Mouse (Mus musculus) embryonic facial prominence, embryonic 14.5 days (tissue): Measurements from ENCODE around the gene Trim14. TPM values are rescaled to one million over a fixed set of nuclear protein-coding genes. Genes with fewer than 3 reads are reported as not detected.

Source experiments
- ATAC-seq: fragments of 200-750 bp; cut with Nextera tagmentation; 2 replicates; pipeline ENCODE4 v1.8.0; 2017; ENCODE audit warnings: low read depth, moderate number of reproducible peaks, moderate TSS enrichment
- DNase-seq: peaks from one replicate; pipeline ENCODE4 v3.0.0-alpha.2; 2015; ENCODE audit warnings: low spot score
- H3K27ac ChIP-seq: fragments of 300-500 bp; sonication (generic); replicated peaks from 2 replicates; pipeline ENCODE4 v1.5.1; 2014; ENCODE audit warnings: low read depth, mild to moderate bottlenecking, low read length, moderate library complexity
- H3K27me3 ChIP-seq: fragments of 300-500 bp; sonication (generic); replicated peaks from 2 replicates; pipeline ENCODE4 v1.6.1; 2014; ENCODE audit warnings: low read length; ENCODE audit not compliant: control insufficient read depth, insufficient read depth
- H3K36me3 ChIP-seq: fragments of 300-500 bp; sonication (generic); 2 replicates; pipeline ENCODE4 v1.6.1; 2014; ENCODE audit warnings: low read length, mixed read lengths; ENCODE audit not compliant: control insufficient read depth, insufficient read depth
- H3K4me1 ChIP-seq: fragments of 300-500 bp; sonication (generic); 2 replicates; pipeline ENCODE4 v1.6.1; 2014; ENCODE audit warnings: antibody characterized with exemption, low read length; ENCODE audit not compliant: control insufficient read depth, insufficient read depth
- H3K4me2 ChIP-seq: fragments of 300-500 bp; sonication (generic); 2 replicates; pipeline ENCODE4 v1.6.1; 2014; ENCODE audit warnings: low read depth, mild to moderate bottlenecking, low read length, moderate library complexity, mixed read lengths
- H3K4me3 ChIP-seq: fragments of 300-500 bp; sonication (generic); 2 replicates; pipeline ENCODE4 v1.5.1; 2014; ENCODE audit warnings: low read depth, mild to moderate bottlenecking, low read length
- H3K9ac ChIP-seq: fragments of 300-500 bp; sonication (generic); 2 replicates; pipeline ENCODE4 v1.6.1; 2014; ENCODE audit warnings: low read depth, mild to moderate bottlenecking, low read length, moderate library complexity, mixed read lengths
- H3K9me3 ChIP-seq: fragments of 300-500 bp; sonication (generic); 2 replicates; pipeline ENCODE4 v1.6.1; 2016; ENCODE audit warnings: low read length; ENCODE audit not compliant: control insufficient read depth
- WGBS: fragments of 180-500 bp; shearing (Covaris S2); extraction: QIAGEN DNeasy Blood & Tissue Kit; methylation state at CpG from one replicate; pipeline ENCODE4 v1.1.7; 2014; 5-methylcytosine and 5-hydroxymethylcytosine counted together
- polyA plus RNA-seq: library from polyadenylated mRNA; unstranded; fragments of >200 nt; fragmentation: Nextera tagmentation; extraction: Ambion mirVana; gene quantifications from 2 replicates; pipeline ENCODE4 v1.2.1, GENCODE M21; 2014

Gene Trim14
- polyA plus RNA-seq, 1 experiment from 2014 or later = 2.9 TPM

GRCm38 (mm10) chr4:46457186-46457585 is 78.8 kb downstream of the Trim14 start:
- Histone ChIP-seq H3K4me3 (no peak overlapping the region), H3K9ac (no peak overlapping the region), H3K9me3 (no peaks in the 10 kb centered on the region), H3K27me3 (no peaks in the 10 kb centered on the region), H3K4me2 (no peak overlapping the region), H3K27ac (no peak overlapping the region), H3K36me3 (peaks cover 30% of the 10 kb centered on the region), H3K4me1 (peaks cover 21% of the 10 kb centered on the region)
- DNase-seq = no peak
- WGBS = 94% methylated on average over 3 of the region's 3 CpGs
- no peak for ATAC-seq

DNA sequence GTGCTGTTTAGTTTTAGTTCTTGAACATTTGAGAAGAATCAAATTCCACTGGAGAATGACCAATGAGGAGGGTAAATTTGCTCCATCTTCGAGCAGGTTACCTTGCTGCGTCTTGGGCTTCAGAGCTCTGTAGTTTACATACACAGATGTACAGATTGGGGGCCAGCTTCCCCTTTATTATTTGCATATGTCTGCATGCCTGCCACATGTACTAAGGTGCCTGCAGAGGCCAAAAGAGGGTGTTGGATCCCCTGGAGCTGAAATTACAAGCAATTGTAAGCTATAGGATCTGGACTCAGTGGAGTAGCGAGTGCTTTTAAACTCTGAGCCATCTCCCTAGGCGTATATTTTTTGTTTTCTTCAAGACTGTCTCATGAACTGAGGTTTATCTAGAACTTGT is 79.2 kb downstream of the Trim14 start:
- no peak overlapping the region for H3K27ac ChIP-seq
- H3K4me3 ChIP-seq = no peak overlapping the region
- H3K27me3 ChIP-seq = no peaks in the 10 kb centered on the region
- DNase-seq = no peak
- 65% methylated on average over 4 of the region's 4 CpGs for whole genome bisulfite sequencing
- H3K4me1 ChIP-seq = peaks cover 21% of the 10 kb centered on the region
- no peak for ATAC-seq
- H3K36me3 ChIP-seq = peaks cover 26% of the 10 kb centered on the region
- H3K9ac ChIP-seq = no peak overlapping the region
- H3K9me3 ChIP-seq = no peaks in the 10 kb centered on the region
- no peak overlapping the region for H3K4me2 ChIP-seq

- Histone ChIP-seq H3K4me2 (peak overlapping the region; percentile 80), H3K4me3 (no peak overlapping the region), H3K27me3 (no peaks in the 10 kb centered on the region), H3K36me3 (peaks cover 8% of the 10 kb centered on the region; the same call in 1 of the 2 replicates), H3K9me3 (no peaks in the 10 kb centered on the region), H3K9ac (no peak overlapping the region), H3K4me1 (peaks cover 21% of the 10 kb centered on the region), H3K27ac (no peak overlapping the region)
- 71% methylated on average over 5 of the region's 5 CpGs for WGBS
- no peak for ATAC-seq
- no peak for DNase-seq
These were observed 81.7 kb downstream of the Trim14 start for GRCm38 (mm10) chr4:46454097-46454864.

GRCm38 (mm10) chr4:46452855-46453719 is 82.9 kb downstream of the Trim14 start:
- ATAC-seq (no peak), DNase-seq (no peak)
- Histone ChIP-seq H3K27me3 (no peaks in the 10 kb centered on the region), H3K9ac (peak overlapping the region; percentile 95), H3K4me3 (peak overlapping the region; percentile 92), H3K36me3 (peaks cover 8% of the 10 kb centered on the region; the same call in 1 of the 2 replicates), H3K4me1 (peaks cover 21% of the 10 kb centered on the region), H3K27ac (peak overlapping the region; percentile 99), H3K4me2 (peak overlapping the region; percentile 80), H3K9me3 (no peaks in the 10 kb centered on the region)
- WGBS = 33% methylated on average over 13 of the region's 13 CpGs

- Histone ChIP-seq H3K4me3 (peak overlapping the region; percentile 92), H3K27ac (peak overlapping the region; percentile 99), H3K9me3 (no peaks in the 10 kb centered on the region), H3K36me3 (peaks cover 4% of the 10 kb centered on the region; the same call in 1 of the 2 replicates), H3K4me1 (peaks cover 21% of the 10 kb centered on the region), H3K27me3 (no peaks in the 10 kb centered on the region), H3K4me2 (peak overlapping the region; percentile 80), H3K9ac (peak overlapping the region; percentile 95)
- peak; percentile 91 for DNase-seq
- WGBS = under 1% methylated on average over 13 of the region's 19 CpGs
- ATAC-seq = no peak
These were observed 83.5 kb downstream of the Trim14 start for GRCm38 (mm10) chr4:46452481-46452850.

- Histone ChIP-seq H3K27ac (peak overlapping the region; percentile 99), H3K9ac (peak overlapping the region; percentile 95), H3K36me3 (peaks cover 4% of the 10 kb centered on the region; the same call in 1 of the 2 replicates), H3K4me1 (peaks cover 21% of the 10 kb centered on the region), H3K4me3 (peak overlapping the region; percentile 92), H3K4me2 (peak overlapping the region; percentile 80), H3K27me3 (no peaks in the 10 kb centered on the region), H3K9me3 (no peaks in the 10 kb centered on the region)
- ATAC-seq = peak; percentile 19
- under 1% methylated on average over 32 of the region's 111 CpGs for WGBS
- DNase-seq = peak; percentile 83
These were observed 84.0 kb downstream of the Trim14 start for GRCm38 (mm10) chr4:46451758-46452480.

DNA sequence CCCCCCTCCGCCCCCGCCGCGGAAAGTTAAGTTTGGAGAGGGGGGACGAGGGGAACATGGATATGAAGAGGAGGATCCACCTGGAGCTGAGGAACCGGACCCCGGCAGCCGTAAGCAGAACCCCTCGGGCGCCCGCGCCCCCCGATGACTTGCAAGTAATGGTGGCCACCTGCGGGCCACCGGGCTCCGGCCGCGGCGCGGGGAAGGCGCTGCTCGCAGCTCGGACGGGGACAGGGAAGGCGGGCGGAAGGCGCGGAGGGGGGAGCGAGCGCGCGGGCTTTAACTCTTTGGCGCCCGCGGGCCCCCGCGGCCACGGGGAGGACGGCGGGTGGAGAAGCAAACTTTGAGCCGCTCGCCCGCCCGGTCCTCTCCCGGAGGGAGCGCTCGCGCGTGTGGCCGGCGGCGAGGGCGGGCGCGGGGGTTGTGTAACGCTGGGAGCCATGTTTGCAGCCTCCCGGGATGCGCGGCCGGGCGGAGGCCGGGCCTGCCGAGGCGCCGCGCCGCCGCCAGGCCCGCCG is 84.6 kb downstream of the Trim14 start:
- Histone ChIP-seq H3K4me1 (peaks cover 21% of the 10 kb centered on the region), H3K9ac (peak overlapping the region; percentile 95), H3K27ac (peak overlapping the region; percentile 99), H3K27me3 (no peaks in the 10 kb centered on the region), H3K4me2 (peak overlapping the region; percentile 80; the same call in 1 of the 2 replicates), H3K4me3 (peak overlapping the region; percentile 92), H3K9me3 (no peaks in the 10 kb centered on the region), H3K36me3 (no peaks in the 10 kb centered on the region)
- ATAC-seq = peak; percentile 31
- peak; percentile 65 for DNase-seq
- 1% methylated on average over 12 of the region's 70 CpGs for WGBS
